Mouse (Mus musculus) ovary, postnatal 36 days (tissue): ENCODE measurements at regions not wholly inside any gene's neighbourhood (a gene's known extent, or its start where the extent isn't known, plus 50 kb on each side); places are given as distances from the start of the nearest gene placed in this dataset.

Experiments used
- DNase-seq: peaks from one replicate; pipeline ENCODE4 v3.0.0; 2022; ENCODE audit warnings: low spot score, mixed read lengths

- no peak for DNase-seq
Measured at GRCm38 (mm10) chr7:145043455-145044149, 103.9 kb upstream of the Ccnd1 start.

- DNase-seq, result no peak
Measured at GRCm38 (mm10) chr7:145040871-145041270, 101.1 kb upstream of the Ccnd1 start.

DNA sequence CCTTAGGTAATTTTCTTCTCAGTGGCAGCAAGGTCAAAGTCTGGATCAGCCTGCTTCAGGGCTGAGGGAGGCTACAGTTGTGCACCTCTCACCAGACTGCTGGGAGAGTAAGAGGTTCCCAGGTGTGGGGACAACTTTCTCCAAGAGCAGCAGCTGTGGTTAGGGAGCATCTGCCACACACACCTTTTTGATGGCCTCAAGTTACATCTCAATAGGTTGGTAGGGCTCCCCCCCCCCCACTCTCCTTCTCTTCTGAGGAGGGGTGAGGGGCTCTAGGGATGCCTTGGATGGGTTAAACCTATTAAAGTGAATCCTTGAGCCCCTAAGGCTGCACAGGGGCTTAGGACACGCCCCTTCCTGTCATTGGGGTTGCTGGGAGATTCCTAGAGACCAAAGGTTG, 94.7 kb upstream of the Ccnd1 start:
- DNase-seq, result no peak

DNA sequence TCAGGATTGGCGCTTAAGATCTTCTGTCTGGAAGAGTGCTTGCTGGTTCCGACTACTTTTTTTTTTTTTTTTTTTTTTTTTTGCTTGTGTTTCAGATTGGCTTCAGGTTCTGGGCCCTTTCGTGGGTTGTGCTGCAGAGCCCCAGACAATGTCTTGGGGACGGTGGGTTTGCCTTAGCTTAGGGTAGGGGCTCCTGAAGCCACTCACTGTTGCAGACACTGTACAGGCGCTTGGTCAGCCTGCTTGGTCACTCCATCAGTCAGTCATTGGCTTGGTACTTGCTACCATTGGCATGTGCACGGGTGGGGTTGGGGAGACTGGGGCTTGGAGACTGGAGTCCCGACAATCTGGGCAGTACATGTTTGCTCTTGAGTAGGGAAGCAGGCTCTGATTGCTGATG, 91.5 kb upstream of the Ccnd1 start:
- DNase-seq, result no peak

DNA sequence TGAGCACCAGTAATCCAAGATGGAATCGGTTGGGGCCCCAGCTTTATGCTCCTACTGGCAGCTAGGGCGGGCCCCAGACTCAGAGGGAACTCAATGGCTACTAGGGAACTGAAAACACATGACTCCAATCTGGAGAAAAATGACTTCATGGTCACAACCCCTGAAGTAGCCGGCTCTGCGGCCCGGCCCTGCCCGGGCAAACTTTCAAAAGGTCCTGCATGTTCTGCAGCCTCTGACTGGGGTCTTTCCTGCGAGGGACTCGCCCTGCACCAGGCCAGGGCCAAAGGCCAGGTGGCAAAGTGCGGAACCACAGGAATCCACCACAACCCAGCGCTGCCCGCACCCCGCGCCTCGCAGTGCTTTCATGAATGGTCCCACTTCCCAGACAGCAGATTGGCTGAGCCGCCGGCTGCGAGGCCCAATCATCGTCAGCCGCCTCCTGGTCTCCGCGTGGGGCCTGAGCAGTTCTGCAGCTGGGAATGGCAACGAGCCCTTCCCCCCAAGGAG, 91.0 kb upstream of the Ccnd1 start:
- DNase-seq, result peak; percentile 72

DNA sequence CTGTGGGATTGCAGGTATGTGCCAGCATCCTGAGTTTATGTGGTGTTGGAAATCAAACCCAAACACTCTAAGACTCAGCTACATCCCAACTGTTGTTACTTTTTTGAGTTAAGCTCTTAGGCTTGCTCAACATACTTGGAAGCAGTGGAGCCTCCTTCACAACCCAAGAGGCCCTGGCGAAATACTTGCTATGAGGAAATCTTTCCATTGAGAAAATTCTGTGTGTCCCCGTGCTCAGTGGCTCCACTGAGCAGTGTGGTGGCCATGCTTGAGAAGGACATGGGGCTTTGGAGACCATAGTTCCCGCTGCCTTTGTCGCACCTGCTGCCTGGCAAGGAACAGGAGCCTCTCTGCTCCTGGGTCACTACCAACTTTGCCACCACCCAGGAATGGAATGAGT, 89.9 kb upstream of the Ccnd1 start:
- DNase-seq, result no peak

DNA sequence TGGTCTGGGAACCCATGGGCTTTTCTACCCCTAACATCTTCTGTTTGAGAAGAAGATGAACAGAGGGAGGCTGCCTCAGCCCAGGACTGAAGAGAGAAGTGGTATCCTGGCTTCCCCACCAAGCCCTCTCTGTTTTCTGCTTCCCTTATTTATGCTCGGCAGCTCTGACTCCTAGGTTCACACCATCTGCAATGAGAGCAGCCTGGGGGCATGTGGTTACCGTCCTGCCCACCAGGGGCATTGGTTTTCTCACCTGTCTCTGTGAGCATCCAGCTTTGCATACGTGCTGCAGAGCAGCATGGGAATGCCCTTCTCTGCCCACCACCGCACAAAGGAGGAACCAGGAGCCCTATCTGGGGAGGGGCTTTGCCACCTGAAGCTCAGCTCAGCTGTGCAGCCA, 89.4 kb upstream of the Ccnd1 start:
- DNase-seq, result no peak

DNA sequence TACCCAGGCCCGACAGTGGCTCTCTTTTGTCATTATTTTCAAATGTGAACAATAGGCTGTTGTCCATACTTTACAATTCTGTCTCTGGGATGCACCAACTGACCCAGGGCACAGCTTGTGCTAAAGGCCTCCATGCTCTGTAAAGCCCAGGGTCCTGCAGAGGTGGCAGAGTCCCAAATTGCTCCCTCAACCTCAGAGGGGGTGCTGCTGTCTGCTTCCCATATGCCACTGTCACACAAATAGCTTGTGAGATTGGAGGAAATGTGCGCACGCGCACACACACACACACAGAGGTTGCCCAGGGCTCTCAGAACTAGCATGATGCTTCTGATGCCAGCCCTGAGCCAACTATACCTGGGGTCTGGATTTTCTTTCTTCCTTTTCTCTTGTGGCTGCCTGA, 87.3 kb upstream of the Ccnd1 start:
- DNase-seq, result no peak

- no peak for DNase-seq
Measured at GRCm38 (mm10) chr7:145026014-145026285, 86.2 kb upstream of the Ccnd1 start.

- DNase-seq, result no peak
Measured at GRCm38 (mm10) chr7:145025186-145026013, 85.7 kb upstream of the Ccnd1 start.

GRCm38 (mm10) chr7:145024651-145025050, 84.9 kb upstream of the Ccnd1 start:
- DNase-seq, result no peak

- DNase-seq, result no peak
Measured at GRCm38 (mm10) chr7:145019137-145019536, 79.4 kb upstream of the Ccnd1 start.

DNA sequence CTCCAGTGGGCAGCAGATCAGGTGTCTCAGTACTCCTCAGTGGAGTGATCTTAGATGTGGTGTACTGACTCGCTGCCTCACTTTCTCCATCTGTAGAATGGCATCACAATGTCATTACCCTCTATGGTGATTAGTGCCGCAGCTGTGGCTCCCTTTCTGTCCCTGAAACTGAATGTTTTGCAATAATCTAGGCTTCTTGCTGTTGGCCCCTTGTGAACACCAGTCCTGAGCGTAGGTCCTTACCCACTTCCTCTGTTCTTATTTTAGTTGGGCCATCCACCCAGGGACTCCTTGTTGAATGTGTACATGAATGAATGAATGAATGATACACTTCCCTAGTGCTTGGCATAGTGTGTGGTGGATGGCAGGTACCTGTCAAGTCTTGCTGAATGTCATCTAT, 78.4 kb upstream of the Ccnd1 start:
- no peak for DNase-seq

DNA sequence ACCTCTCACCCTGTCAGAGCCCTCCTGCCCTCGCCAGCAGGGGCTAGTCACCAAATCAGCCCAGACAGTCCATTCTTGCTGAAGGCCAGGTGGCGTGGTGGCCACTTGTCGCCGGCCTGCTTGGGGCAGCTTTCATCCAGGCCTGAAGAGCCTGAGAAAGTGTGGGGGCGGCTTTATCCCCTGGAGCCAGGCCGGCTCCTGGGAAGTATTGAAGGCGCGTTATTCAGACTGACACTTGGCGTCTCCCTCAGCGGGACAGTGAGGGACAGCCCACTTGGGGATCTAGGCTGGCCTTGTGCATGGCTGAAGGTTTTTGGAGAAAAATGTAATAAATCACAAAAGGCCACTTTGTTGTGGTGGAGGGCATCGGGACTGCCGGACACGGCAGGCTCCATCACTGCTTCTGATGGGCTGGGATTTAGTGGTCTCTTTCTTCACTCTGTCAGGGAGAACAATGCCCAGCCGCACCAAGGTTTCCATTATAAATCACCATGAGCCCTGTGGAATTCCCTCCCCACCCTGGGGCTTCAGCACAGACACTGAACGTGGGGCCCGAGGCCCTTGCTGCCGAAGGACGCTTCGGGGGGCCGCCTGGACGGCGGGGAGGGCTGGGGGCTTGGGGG, 75.8 kb upstream of the Ccnd1 start:
- no peak for DNase-seq

DNA sequence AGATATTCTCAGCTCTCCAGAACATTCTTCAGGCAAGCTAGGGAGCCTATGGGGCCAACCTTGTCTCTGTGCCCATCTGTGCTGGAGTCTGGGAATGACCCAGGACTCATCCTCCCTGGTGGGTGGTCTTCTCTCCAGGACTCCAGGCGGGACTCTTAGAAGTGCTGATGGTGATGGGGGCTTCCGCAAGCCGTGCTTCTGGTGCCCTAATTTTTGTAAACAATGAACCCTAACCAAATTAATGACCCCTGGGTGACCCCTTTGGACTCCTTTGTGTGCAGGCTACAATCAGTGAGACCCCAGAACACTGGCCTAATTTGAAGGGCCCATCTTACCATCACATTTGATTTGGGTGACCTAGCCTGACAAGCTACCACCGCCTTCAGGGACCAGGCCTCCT, 71.0 kb upstream of the Ccnd1 start:
- no peak for DNase-seq

GRCm38 (mm10) chr7:145010004-145010403, 70.3 kb upstream of the Ccnd1 start:
- no peak for DNase-seq

DNA sequence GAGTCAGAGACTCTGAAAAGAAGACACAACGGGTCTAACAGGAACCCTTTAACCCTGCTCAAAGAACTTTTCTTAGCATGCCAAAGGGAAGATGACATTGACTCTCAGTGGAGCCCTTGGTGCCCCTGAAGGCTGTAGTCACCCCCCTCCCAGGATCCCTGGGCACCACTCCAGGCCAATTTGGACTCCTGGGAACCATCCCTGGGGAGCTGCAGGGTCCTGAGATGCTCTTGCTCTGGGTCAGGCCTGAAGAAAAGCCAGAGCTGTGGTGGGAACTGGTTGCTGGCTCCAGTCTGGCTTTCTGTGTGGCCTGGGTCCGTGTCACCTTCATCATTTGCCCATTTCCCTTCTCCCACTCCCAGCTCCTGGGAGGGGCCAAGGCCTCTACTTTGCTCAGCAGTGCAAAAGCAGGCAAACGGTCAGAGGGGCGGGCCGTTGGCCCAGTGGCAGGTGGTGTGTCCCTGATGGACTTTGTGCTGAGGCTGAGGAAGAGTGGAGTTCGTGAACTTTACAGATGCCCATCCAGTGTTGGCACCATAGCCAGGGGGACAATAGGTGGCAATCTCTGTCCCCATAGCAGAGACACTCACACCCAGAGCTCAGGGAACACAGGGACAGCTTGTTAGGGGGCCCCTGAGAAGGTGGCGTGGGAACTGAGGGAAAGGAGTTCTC, 69.1 kb upstream of the Ccnd1 start:
- DNase-seq, result no peak

DNA sequence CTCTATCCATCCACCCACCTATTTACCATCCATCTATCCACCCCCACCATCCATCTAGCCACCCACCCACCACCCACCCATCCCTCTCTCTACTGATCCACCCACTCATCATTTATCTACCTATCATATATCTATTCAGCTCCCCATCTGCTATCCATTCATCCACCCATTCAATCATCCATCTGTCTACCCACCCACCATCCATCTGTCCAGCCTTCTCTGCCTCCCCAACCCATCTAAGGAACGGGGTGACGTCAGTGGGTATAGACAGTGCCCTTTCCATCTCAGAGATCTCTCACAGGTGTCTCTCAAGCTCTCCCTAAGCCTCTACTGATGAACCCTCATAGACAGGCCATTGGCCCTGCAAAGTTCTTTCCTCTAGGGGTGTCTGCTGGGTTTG, 67.5 kb upstream of the Ccnd1 start:
- DNase-seq, result no peak

- DNase-seq, result no peak
Measured at GRCm38 (mm10) chr7:145001503-145002084, 61.9 kb upstream of the Ccnd1 start.

- DNase-seq, result no peak
Measured at GRCm38 (mm10) chr7:144999741-145000140, 60.0 kb upstream of the Ccnd1 start.

- DNase-seq, result no peak
Measured at GRCm38 (mm10) chr7:144996847-144997246, 57.1 kb upstream of the Ccnd1 start.

- no peak for DNase-seq
Measured at GRCm38 (mm10) chr7:144994229-144994628, 54.5 kb upstream of the Ccnd1 start.
